Mouse (Mus musculus) thymus, postnatal 25 days (tissue): Measurements from ENCODE around the gene Nr2f2.

Source experiments
- DNase-seq: peaks from one replicate; pipeline ENCODE4 v3.0.0; 2022

Nr2f2 gene

GRCm38 (mm10) chr7:70365941-70366807 is at the start of gene Nr2f2:
Gene Nr2f2 (minus strand): TSS chr7:70366735.
- DNase-seq = no peak

GRCm38 (mm10) chr7:70414461-70414860 is 47.9 kb upstream of the Nr2f2 start:
- DNase-seq = no peak

GRCm38 (mm10) chr7:70413646-70414045 is 47.1 kb upstream of the Nr2f2 start:
- no peak for DNase-seq

- DNase-seq = no peak
These were observed 46.4 kb upstream of the Nr2f2 start for GRCm38 (mm10) chr7:70412900-70413299.

- DNase-seq = no peak
These were observed 43.8 kb upstream of the Nr2f2 start for GRCm38 (mm10) chr7:70410350-70410749.

GRCm38 (mm10) chr7:70409890-70410289 is 43.4 kb upstream of the Nr2f2 start:
- DNase-seq = no peak

GRCm38 (mm10) chr7:70408814-70409213 is 42.3 kb upstream of the Nr2f2 start:
- no peak for DNase-seq

- DNase-seq = no peak
These were observed 40.6 kb upstream of the Nr2f2 start for GRCm38 (mm10) chr7:70407123-70407522.

- no peak for DNase-seq
These were observed 40.0 kb upstream of the Nr2f2 start for GRCm38 (mm10) chr7:70406527-70406926.

- no peak for DNase-seq
These were observed 38.9 kb upstream of the Nr2f2 start for GRCm38 (mm10) chr7:70405466-70405865.

GRCm38 (mm10) chr7:70382828-70383227 is 16.3 kb upstream of the Nr2f2 start:
- DNase-seq = no peak

- no peak for DNase-seq
These were observed 15.1 kb upstream of the Nr2f2 start for GRCm38 (mm10) chr7:70381409-70382244.

- no peak for DNase-seq
These were observed 14.4 kb upstream of the Nr2f2 start for GRCm38 (mm10) chr7:70380943-70381342.

GRCm38 (mm10) chr7:70380246-70380645 is 13.7 kb upstream of the Nr2f2 start:
- DNase-seq = no peak

- DNase-seq = no peak
These were observed 4.2 kb upstream of the Nr2f2 start for GRCm38 (mm10) chr7:70370552-70371262.

GRCm38 (mm10) chr7:70369731-70370551 is 3.4 kb upstream of the Nr2f2 start:
- no peak for DNase-seq

GRCm38 (mm10) chr7:70369061-70369730 is 2.7 kb upstream of the Nr2f2 start:
- DNase-seq = no peak

GRCm38 (mm10) chr7:70368751-70369060 is 2.2 kb upstream of the Nr2f2 start:
- no peak for DNase-seq

- no peak for DNase-seq
These were observed 1.7 kb upstream of the Nr2f2 start for GRCm38 (mm10) chr7:70368268-70368655.

- DNase-seq = no peak
These were observed 1.2 kb upstream of the Nr2f2 start for GRCm38 (mm10) chr7:70367591-70368267.

- no peak for DNase-seq
These were observed 217 bp upstream of the Nr2f2 start for GRCm38 (mm10) chr7:70366808-70367095.

GRCm38 (mm10) chr7:70365401-70365811 is 1.1 kb downstream of the Nr2f2 start:
- no peak for DNase-seq
